Mouse (Mus musculus) liver, adult (tissue): ENCODE measurements around the gene Gm20870.
"Not testable (repeated sequence)": the region's sequence is repeated elsewhere in the genome, so short reads cannot be mapped to it uniquely, and the experiment has no call there.

Experiments used
- GATA4 ChIP-seq: IDR thresholded peaks from 2 replicates; pipeline ENCODE4 v1.6.1; 2014; ENCODE audit warnings: mild to moderate bottlenecking, low read length; ENCODE audit not compliant: insufficient replicate concordance

Gene Gm20870

DNA sequence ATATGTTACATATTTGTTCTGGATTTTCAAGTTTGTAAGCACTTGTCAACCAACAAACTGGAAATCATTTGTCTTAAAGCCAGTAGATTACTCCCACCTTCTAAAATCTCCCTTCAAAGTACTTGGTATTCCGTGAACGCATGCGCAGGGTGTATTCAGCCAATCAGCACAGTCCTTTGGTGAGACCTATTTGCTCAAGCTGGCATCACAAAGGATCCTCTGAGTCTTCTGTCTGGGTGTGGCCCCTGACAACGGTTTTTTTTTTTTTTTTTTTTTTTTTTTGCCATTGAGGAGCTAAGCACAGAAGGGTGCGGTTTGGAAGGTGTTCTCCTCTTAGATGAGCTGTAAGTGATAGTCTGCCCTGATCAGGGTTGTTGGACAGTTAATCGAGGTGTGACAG lies at the start of gene Gm20870:
Gene Gm20870, plus strand, starts transcription at position 301 of the 400 bp plus-strand sequence.
- not testable (repeated sequence) for TF ChIP-seq GATA4
